In the genomic region with DNA sequence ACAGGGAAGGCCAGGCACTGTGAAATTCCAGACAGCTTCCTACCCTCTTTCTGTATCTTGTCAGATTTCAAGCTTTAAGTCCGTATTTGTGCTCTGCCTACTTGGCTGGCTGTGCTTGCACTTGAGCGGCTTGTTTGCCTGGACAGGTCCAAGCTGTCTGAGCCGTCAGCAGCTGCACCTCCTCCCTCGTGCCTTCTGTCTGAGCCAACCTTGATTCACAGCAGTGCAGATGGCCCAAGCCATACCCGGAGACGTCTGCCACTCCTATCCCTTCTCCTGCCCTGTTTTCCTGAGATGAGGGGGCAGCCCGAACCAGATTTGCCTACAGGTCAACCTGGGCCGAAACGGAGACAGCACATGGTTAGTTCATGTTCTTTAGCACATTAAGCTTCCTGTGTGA, we compare ENCODE assay signal across 10 mouse cellular contexts. TPM values are rescaled to one million over a fixed set of nuclear protein-coding genes. Genes with fewer than 3 reads are reported as not detected.
DNase-seq lines count a peak whose midpoint lies in the region; ATAC-seq lines count a peak whose summit lies in the region.
"Had no signal": no experiment of that assay in that cellular context is flagged by ENCODE, and none has a peak within 500 bp of the region (broad histone marks: within the 10 kb centered on the region; RNA-seq: fewer than 3 reads in every experiment).

No protein-coding gene starts in this region.

- H3K27me3 ChIP-seq in heart, embryonic 12.5 days (replicated peaks), result no peaks in the 10 kb centered on the region
- no peaks in the 10 kb centered on the region for H3K27me3 ChIP-seq in heart, embryonic 10.5 days (ENCODE audit: insufficient read depth, poor library complexity, severe bottlenecking)

- 0 out of 2 replicates have a peak, but pooled peaks have one; percentile 29 for ATAC-seq in heart, embryonic 12.5 days (ENCODE audit: insufficient number of reproducible peaks, low FRiP score)
- ATAC-seq: liver, postnatal 0 days had no signal

- H3K4me1 ChIP-seq in heart, embryonic 12.5 days (replicated peaks), result peaks cover 57% of the 10 kb centered on the region
- peaks cover 50% of the 10 kb centered on the region for H3K4me1 ChIP-seq in heart, embryonic 10.5 days

- H3K9me3 ChIP-seq in heart, embryonic 12.5 days (replicated peaks), result no peaks in the 10 kb centered on the region
- H3K9me3 ChIP-seq in heart, embryonic 10.5 days, result no peaks in the 10 kb centered on the region

- DNase-seq in heart, embryonic 10.5 days (ENCODE audit: low spot score), result no peak
- DNase-seq in urinary bladder, postnatal 25 days (ENCODE audit: low spot score), result peak; percentile 10
- no peak for DNase-seq in urinary bladder, postnatal 10 days (ENCODE audit: low spot score)
- peak; percentile 17 to 21 for DNase-seq in heart, postnatal 14 days
- no peak for DNase-seq in adipocyte (ENCODE audit: low spot score)
- no peak for DNase-seq in spleen, postnatal 36 days (ENCODE audit: low spot score in 2 of 2)
- DNase-seq in ovary, postnatal 14 days (ENCODE audit: low spot score), result no peak
- DNase-seq: adrenal gland, postnatal 10 days; liver, postnatal 0 days had no signal

- 46% methylated on average over 9 of the region's 9 CpGs for WGBS in heart, embryonic 12.5 days
- WGBS in heart, embryonic 10.5 days, result 50% methylated on average over 9 of the region's 9 CpGs

- H3K36me3 ChIP-seq in heart, embryonic 12.5 days, result no peaks in the 10 kb centered on the region
- H3K36me3 ChIP-seq in heart, embryonic 10.5 days, result no peaks in the 10 kb centered on the region

- H3K27ac ChIP-seq in heart, embryonic 12.5 days (ENCODE audit: poor library complexity, severe bottlenecking), result no peak overlapping the region
- H3K27ac ChIP-seq in heart, embryonic 10.5 days, result no peak overlapping the region

- no peak overlapping the region for H3K9ac ChIP-seq in heart, embryonic 12.5 days
- H3K9ac ChIP-seq: liver, postnatal 0 days had no signal

- no peak overlapping the region for H3K4me2 ChIP-seq in heart, embryonic 12.5 days

- H3K4me3 ChIP-seq in heart, embryonic 12.5 days, result no peak overlapping the region
- H3K4me3 ChIP-seq in heart, embryonic 10.5 days, result no peak overlapping the region

- intact Hi-C loops in heart, postnatal 14 days (cut with DNase I), result no loop called here

RNA-seq across cellular contexts. Expression of a gene that starts 14.5 kb away (rescaled TPM):
- 0.51 and 0.58 TPM in 2 replicates for polyA plus RNA-seq in heart, embryonic 12.5 days (2016; fragmentation: Nextera tagmentation; extraction: Ambion mirVana)
- polyA plus RNA-seq in heart, embryonic 10.5 days (2016; fragmentation: Nextera tagmentation; extraction: Ambion mirVana), result 0.73 and 0.87 TPM in 2 replicates
- total RNA-seq in heart, postnatal 14 days (2021), result under 1 TPM; 0.22 to 0.43 TPM

Comparison
In these comparisons a context has a peak if more than half of its experiments do, and no peak if none do; other contexts are left out.
1. DNase-seq: peak in urinary bladder, postnatal 25 days (single experiment) and heart, postnatal 14 days (2 of 2); none in heart, embryonic 10.5 days (single experiment), urinary bladder, postnatal 10 days (single experiment), adipocyte (single experiment), spleen, postnatal 36 days (0 of 2) and ovary, postnatal 14 days (single experiment).